Mouse (Mus musculus) hindbrain, embryonic 11.5 days (tissue): ENCODE data around the gene Nrap. TPM values are rescaled to one million over a fixed set of nuclear protein-coding genes. Genes with fewer than 3 reads are reported as not detected.
A peak's percentile ranks its signal among the peaks of the same experiment; 100 is the strongest.

Source experiments
- ATAC-seq: fragments of 200-750 bp; cut with Nextera tagmentation; 2 replicates; pipeline ENCODE4 v1.8.0; 2017; ENCODE audit warnings: mild to moderate bottlenecking, moderate TSS enrichment, moderate library complexity; ENCODE audit not compliant: low FRiP score
- DNase-seq: peaks from one replicate; pipeline ENCODE4 v3.0.0-alpha.2; 2015; ENCODE audit warnings: low spot score
- H3K27ac ChIP-seq: fragments of 300-500 bp; sonication (generic); 2 replicates; pipeline ENCODE4 v1.5.1; 2014; ENCODE audit warnings: mild to moderate bottlenecking, low read depth, low read length
- H3K27me3 ChIP-seq: fragments of 300-500 bp; sonication (generic); 2 replicates; pipeline ENCODE4 v1.6.1; 2014; ENCODE audit warnings: mild to moderate bottlenecking, low read length, moderate library complexity, mixed read lengths; ENCODE audit not compliant: control insufficient read depth, insufficient read depth
- H3K36me3 ChIP-seq: fragments of 300-500 bp; sonication (generic); 2 replicates; pipeline ENCODE4 v1.6.1; 2014; ENCODE audit warnings: mild to moderate bottlenecking, low read length, moderate library complexity, mixed read lengths; ENCODE audit not compliant: control insufficient read depth, insufficient read depth
- H3K4me1 ChIP-seq: fragments of 300-500 bp; sonication (generic); replicated peaks from 2 replicates; pipeline ENCODE4 v1.6.1; 2014; ENCODE audit warnings: low read length, mixed read lengths; ENCODE audit not compliant: control insufficient read depth, insufficient read depth
- H3K4me2 ChIP-seq: fragments of 300-500 bp; sonication (generic); replicated peaks from 2 replicates; pipeline ENCODE4 v1.6.1; 2014; ENCODE audit warnings: mild to moderate bottlenecking, low read depth, low read length
- H3K4me3 ChIP-seq: fragments of 300-500 bp; sonication (generic); 2 replicates; pipeline ENCODE4 v1.5.1; 2014; ENCODE audit warnings: low read depth, low read length
- H3K9ac ChIP-seq: fragments of 300-500 bp; sonication (generic); 2 replicates; pipeline ENCODE4 v1.6.1; 2014; ENCODE audit warnings: low read depth, low read length
- H3K9me3 ChIP-seq: fragments of 300-500 bp; sonication (generic); 2 replicates; pipeline ENCODE4 v1.6.1; 2016; ENCODE audit warnings: low read length; ENCODE audit not compliant: control insufficient read depth
- WGBS: fragments of 180-500 bp; shearing (Covaris S2); extraction: QIAGEN DNeasy Blood & Tissue Kit; methylation state at CpG from one replicate; pipeline ENCODE4 v1.1.7; 2014; 5-methylcytosine and 5-hydroxymethylcytosine counted together
- polyA plus RNA-seq: library from polyadenylated mRNA; unstranded; fragments of >200 nt; fragmentation: Nextera tagmentation; extraction: Ambion mirVana; gene quantifications from 2 replicates; pipeline ENCODE4 v1.2.1, GENCODE M21; 2014

Nrap gene
- polyA plus RNA-seq, 1 experiment from 2014 or later = 0.22 TPM

DNA sequence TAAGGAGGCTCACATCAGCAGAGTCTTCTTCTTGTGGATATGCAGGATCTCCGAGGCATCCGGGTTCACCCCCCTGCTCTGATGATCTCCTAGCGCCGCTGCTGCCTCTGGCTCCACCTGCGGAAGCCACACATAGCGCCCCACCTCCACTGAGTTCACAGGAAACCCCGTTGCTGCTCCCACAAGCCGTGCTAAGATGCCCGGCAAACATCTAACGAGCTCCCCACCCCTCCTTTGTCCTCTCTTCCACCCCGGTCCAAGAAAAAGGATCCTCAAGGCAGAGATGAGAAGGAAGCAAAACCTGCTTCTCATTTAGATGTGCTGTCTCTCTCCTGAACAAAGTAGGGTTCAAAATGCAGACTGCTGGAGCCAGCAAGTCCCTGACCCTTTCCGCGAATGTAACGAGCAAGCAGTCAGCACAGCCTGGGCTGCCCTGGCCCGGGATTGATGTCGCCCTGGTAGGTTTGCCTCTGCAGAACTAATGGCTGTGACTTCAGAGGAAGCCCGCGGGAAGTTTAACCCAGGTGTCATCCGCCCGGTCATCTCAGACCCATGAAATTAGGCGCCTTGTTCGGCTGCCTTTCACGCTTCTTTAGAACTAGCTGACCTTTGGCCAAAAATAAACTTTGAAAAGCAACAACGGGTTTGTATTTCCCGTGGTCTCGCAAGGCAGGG is 69.5 kb downstream of the Nrap start:
- no peak overlapping the region for H3K27ac ChIP-seq
- WGBS = 25% methylated on average over 26 of the region's 26 CpGs
- H3K27me3 ChIP-seq = no peaks in the 10 kb centered on the region
- no peak overlapping the region for H3K4me3 ChIP-seq
- DNase-seq (peak; percentile 43), ATAC-seq (0 out of 2 replicates have a peak, but pooled peaks have one; percentile 35)
- peaks cover 7% of the 10 kb centered on the region; the same call in 1 of the 2 replicates for H3K4me1 ChIP-seq
- no peaks in the 10 kb centered on the region for H3K9me3 ChIP-seq
- H3K9ac ChIP-seq = no peak overlapping the region
- no peaks in the 10 kb centered on the region for H3K36me3 ChIP-seq
- H3K4me2 ChIP-seq = no peak overlapping the region

DNA sequence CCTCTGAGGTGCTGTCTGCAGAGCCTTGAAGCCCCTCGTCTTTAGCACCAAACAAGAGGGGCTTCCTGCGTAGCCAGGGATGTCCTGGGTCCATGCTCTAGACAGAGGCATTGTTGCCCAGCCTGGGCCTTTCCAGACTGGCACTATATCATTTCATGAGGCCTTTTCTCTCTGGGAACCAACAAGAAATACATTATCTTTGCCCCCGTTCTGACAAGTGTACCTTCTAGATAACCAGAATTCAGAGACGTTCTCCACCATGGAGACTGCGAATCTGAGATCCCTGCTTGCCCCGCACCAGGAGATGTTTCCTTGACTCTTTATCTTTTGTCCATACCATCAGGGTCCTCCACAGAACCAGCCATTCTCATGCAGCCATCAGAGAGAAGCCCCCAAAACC is 70.2 kb downstream of the Nrap start:
- H3K9me3 ChIP-seq = no peaks in the 10 kb centered on the region
- H3K36me3 ChIP-seq = no peaks in the 10 kb centered on the region
- H3K9ac ChIP-seq = no peak overlapping the region
- H3K4me3 ChIP-seq = no peak overlapping the region
- DNase-seq (no peak), ATAC-seq (no peak)
- no peaks in the 10 kb centered on the region for H3K27me3 ChIP-seq
- H3K27ac ChIP-seq = no peak overlapping the region
- peaks cover 7% of the 10 kb centered on the region; the same call in 1 of the 2 replicates for H3K4me1 ChIP-seq
- no peak overlapping the region for H3K4me2 ChIP-seq
- 89% methylated on average over 6 of the region's 6 CpGs for WGBS

DNA sequence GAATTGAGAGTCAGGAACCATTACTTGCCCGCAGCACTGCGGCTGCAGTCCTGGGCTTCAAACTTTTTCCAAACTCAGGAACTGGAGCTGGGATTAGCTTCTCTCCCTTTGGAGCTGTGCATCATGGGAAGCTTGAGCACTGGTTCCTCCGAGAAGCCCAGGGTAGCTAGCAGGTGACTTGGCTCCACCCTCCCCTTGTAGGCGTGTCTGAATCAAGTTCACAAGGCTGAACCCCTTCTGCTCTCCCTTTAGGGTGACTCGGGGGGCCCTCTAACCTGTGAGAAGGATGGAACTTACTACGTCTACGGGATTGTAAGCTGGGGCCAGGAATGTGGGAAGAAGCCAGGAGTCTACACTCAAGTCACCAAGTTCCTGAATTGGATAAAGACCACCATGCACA is 70.6 kb downstream of the Nrap start:
- no peak for ATAC-seq
- no peak for DNase-seq
- Histone ChIP-seq H3K27me3 (no peaks in the 10 kb centered on the region), H3K9me3 (no peaks in the 10 kb centered on the region), H3K4me2 (no peak overlapping the region), H3K27ac (no peak overlapping the region), H3K4me3 (no peak overlapping the region), H3K36me3 (no peaks in the 10 kb centered on the region), H3K9ac (no peak overlapping the region), H3K4me1 (peaks cover 7% of the 10 kb centered on the region; the same call in 1 of the 2 replicates)
- 93% methylated on average over 7 of the region's 7 CpGs for WGBS

DNA sequence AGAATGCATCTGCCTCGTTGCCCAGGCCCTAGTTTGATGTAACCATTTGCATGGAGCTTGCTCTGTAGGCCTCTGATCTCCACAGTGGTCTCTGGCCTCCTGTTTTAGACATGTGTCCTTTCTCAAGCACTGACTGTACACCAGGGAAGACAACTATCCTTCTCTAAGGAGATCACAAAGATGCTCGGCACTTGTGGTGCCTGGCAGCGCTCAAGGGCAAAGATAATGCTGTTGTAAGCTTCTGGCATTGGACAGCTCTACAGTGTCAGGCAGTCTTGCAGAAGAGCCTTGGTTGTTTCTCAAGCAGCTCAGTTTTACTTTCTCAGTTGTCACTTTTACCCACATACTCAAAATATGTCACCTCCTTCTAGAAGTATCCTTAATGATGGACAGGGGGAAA is 73.3 kb downstream of the Nrap start:
- H3K4me3 ChIP-seq = no peak overlapping the region
- no peak for DNase-seq
- no peak overlapping the region for H3K27ac ChIP-seq
- H3K36me3 ChIP-seq = no peaks in the 10 kb centered on the region
- H3K4me1 ChIP-seq = peaks cover 7% of the 10 kb centered on the region; the same call in 1 of the 2 replicates
- no peak overlapping the region for H3K4me2 ChIP-seq
- no peak for ATAC-seq
- no peaks in the 10 kb centered on the region for H3K9me3 ChIP-seq
- WGBS = 87% methylated on average over 3 of the region's 3 CpGs
- H3K9ac ChIP-seq = no peak overlapping the region
- no peaks in the 10 kb centered on the region for H3K27me3 ChIP-seq

DNA sequence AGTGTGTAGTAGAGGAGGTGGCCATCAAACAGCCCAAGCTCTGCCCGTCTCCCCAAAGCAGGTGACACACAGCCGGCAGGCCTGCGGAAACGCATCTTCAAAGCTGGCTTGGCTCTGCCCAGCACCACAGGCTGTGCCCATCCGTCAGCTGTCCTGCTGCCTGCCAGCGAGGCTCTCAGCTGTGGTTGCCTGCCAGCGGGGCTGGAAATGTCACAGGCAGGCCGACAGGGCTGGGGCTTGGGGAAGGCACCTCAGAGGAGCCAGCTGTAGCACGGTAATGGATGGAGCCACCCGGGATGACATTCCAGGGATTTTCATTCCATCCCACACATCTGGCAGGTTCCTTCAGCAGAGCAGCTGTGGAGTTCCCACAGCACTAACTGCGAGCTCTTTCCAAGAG is 89.0 kb downstream of the Nrap start:
- no peak overlapping the region for H3K4me3 ChIP-seq
- H3K9ac ChIP-seq = no peak overlapping the region
- H3K27me3 ChIP-seq = no peaks in the 10 kb centered on the region
- no peaks in the 10 kb centered on the region for H3K4me1 ChIP-seq
- H3K36me3 ChIP-seq = no peaks in the 10 kb centered on the region
- no peaks in the 10 kb centered on the region for H3K9me3 ChIP-seq
- H3K4me2 ChIP-seq = no peak overlapping the region
- no peak overlapping the region for H3K27ac ChIP-seq
- WGBS = 72% methylated on average over 11 of the region's 11 CpGs
- DNase-seq (no peak), ATAC-seq (no peak)

DNA sequence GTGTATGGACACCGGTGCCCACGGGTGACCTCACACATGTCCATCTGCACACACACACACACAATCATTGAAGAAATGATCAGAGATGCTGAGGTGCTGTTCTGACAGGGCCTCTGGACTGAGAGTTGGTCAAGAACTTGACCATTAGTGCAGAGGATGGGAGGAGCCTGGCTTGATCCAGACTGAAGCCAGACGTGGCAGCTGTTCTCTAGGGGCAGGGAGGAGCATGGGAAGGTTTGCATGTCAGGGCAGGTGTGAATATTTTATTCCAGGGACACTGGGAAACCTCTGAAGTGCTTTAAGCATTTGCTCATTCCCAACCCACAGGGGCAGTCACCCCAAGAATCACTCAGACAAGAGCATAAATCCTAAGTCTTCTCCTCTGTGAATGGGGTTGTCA is 92.6 kb downstream of the Nrap start:
- Histone ChIP-seq H3K4me1 (no peaks in the 10 kb centered on the region), H3K4me3 (no peak overlapping the region), H3K9me3 (no peaks in the 10 kb centered on the region), H3K36me3 (no peaks in the 10 kb centered on the region), H3K4me2 (no peak overlapping the region), H3K27me3 (no peaks in the 10 kb centered on the region), H3K27ac (no peak overlapping the region), H3K9ac (no peak overlapping the region)
- ATAC-seq (no peak), DNase-seq (no peak)
- WGBS = 59% methylated on average over 3 of the region's 3 CpGs

DNA sequence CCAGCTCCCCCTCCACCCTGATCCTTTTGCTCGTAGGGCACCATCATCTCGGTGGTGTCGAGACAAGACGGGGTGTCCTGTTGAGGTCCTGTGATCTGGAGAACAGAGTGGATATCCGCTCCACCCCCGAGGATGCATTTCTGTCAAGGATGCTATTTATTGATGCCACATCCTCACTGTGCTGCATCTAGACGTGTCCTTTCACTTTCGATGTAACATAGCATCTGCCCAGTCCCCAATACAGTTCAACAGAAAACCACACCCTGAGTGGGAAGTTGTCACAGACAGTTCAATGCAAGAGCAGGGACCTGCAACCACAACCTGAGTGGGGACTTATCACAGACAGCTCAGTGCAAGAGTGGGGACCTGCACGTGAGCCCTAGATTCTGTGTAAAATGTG is 93.2 kb downstream of the Nrap start:
- H3K9me3 ChIP-seq = no peaks in the 10 kb centered on the region
- no peak overlapping the region for H3K4me3 ChIP-seq
- H3K9ac ChIP-seq = no peak overlapping the region
- H3K4me2 ChIP-seq = no peak overlapping the region
- no peaks in the 10 kb centered on the region for H3K27me3 ChIP-seq
- 80% methylated on average over 9 of the region's 9 CpGs for WGBS
- no peaks in the 10 kb centered on the region for H3K36me3 ChIP-seq
- H3K4me1 ChIP-seq = no peaks in the 10 kb centered on the region
- ATAC-seq (no peak), DNase-seq (no peak)
- no peak overlapping the region for H3K27ac ChIP-seq

DNA sequence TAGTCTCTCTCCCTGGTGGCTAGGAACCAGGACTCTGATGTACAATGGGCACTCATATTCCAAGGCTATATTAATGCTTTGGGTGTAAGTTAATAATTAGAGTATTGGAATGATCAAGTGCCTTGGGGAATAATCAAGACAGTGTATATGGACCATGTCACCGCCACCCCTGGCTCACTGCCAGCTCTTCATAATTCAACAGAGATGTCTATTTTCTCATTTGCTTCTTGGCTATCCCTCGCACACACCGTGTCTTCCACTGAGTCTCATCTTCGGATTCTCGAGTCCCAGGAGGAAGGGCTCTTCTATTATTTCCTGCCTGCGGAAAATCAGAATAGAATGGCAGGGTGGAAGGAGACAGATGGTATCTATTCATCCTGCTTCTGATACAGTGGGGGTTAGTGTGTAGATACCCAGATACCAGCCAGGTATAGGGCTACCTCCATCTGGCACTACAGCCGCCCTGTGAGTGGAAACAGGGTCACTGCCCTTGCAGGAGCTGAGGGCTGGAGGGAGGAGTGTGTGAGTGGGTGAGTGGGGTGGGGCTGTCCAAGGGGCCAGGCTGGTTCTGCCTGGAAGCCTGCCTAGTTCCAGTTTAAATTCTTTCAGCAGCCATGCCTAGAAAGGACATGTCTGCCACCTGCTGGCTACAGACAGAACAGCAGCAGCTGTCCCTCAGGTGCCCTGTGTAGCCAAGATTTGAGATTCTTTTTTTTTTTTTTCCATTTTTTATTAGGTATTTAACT is 95.0 kb downstream of the Nrap start:
- H3K27ac ChIP-seq = no peak overlapping the region
- no peak overlapping the region for H3K9ac ChIP-seq

DNA sequence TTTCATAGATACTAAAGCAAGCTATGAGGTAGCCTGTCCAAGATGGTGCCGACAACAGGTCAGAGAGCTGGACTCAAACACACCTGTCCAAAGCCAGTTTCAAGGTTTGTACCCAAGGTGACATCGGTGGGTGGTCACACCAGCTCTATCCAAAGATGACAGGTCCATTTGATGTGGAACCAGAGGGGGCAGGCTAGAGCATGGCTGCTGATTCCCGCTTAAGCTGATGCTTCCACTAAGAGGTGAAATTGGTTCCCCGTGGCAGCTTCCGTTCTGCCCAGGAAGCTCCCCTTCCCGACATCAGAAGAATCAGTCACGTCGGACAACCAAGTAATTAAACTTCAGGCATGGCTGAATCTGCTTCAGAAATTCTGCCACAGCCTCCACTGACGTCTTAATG is 97.5 kb downstream of the Nrap start:
- H3K4me3 ChIP-seq = no peak overlapping the region
- no peak for DNase-seq
- no peak overlapping the region for H3K9ac ChIP-seq
- no peaks in the 10 kb centered on the region for H3K36me3 ChIP-seq
- H3K4me2 ChIP-seq = no peak overlapping the region
- H3K27me3 ChIP-seq = no peaks in the 10 kb centered on the region
- no peak overlapping the region for H3K27ac ChIP-seq
- no peak for ATAC-seq
- H3K9me3 ChIP-seq = no peaks in the 10 kb centered on the region
- H3K4me1 ChIP-seq = no peaks in the 10 kb centered on the region
- WGBS = 66% methylated on average over 9 of the region's 9 CpGs

More for the DNA sequence above, 95.0 kb downstream of the Nrap start:
- ATAC-seq (peak; percentile 71), DNase-seq (peak; percentile 81)
- H3K4me2 ChIP-seq = no peak overlapping the region
- 52% methylated on average over 7 of the region's 7 CpGs for WGBS
- no peaks in the 10 kb centered on the region for H3K27me3 ChIP-seq
- H3K4me3 ChIP-seq = no peak overlapping the region
- H3K4me1 ChIP-seq = no peaks in the 10 kb centered on the region
- H3K36me3 ChIP-seq = no peaks in the 10 kb centered on the region
- no peaks in the 10 kb centered on the region for H3K9me3 ChIP-seq
